Mouse (Mus musculus): ENCODE measurements around the gene Irak3.

DNA sequence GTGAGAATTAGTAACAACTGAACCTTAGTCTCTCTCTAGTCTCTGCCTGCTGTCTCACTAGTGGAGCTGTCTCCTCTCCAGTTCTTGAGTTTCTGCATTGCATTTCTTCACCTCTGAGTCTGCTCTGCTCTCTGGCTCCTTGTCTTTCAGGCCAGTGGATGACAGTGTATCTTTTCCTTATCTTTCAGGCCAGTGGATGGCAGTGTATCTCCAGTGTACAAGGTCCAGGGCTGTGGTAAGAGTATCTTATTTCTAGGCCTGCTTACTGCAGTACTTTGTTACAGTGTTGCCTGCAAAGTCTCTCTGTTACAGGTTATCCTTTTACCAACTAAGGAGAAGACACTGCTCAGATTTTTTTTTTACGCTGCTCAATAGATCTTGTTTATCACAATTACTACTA, 19.0 kb downstream of the Irak3 start:
- no peak for TF ChIP-seq ZC3H11A (IDR thresholded peaks at IDR 0.05; ENCODE audit: borderline replicate concordance, low read depth, low read length)
- TF ChIP-seq CHD2 (IDR thresholded peaks at IDR 0.05; ENCODE audit: low read depth, low read length) = no peak
